Mouse (Mus musculus) thymus, postnatal 36 days (tissue): ENCODE results near the gene Sipa1l2.
"Not testable (repeated sequence)": the region's sequence is repeated elsewhere in the genome, so short reads cannot be mapped to it uniquely, and the experiment has no call there.

Experiments used
- DNase-seq, 2 experiments: peaks; one replicate each; pipeline ENCODE4 v3.0.0; 2022; ENCODE audit warnings: mixed read lengths in 2 of 2

The Sipa1l2 gene

DNA sequence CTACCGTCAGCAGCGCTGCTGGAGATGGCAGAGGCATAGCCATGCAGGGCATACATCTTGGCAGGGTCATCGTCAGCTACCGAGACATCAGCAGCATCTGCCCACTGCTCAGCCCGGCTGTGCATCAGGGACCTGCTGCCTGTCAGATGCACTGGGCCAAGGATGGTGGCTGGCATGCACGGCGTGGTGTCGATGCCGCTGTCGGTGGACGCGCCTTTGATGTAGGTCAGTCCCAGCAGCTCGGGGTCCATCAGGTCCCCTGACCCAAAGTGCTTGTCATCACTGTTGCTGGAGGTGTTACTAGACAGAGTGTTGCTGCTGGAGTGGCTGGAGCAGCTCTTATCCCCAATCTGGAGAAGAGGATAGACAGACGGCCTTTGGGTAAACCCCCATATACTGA lies 122.1 kb downstream of the Sipa1l2 start:
- no peak for DNase-seq

DNA sequence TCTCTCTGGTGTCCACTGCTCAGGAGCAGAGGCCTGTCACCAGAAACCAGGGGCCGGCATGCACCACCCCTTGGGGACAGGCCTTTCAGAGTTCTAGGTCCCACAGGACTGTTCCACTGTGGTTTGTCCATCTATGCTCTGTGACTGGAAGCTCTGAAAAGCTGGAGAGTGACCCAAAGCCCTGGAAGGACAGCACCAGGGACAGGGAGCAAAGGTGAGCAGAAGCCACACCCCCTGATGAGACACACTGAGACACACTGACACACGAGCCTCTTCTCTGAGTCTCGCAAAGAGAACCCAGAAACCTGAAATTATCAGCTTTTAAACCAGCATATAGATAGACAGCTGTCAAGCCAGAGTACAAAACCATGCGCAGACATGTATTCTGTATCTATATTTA lies 123.4 kb downstream of the Sipa1l2 start:
- DNase-seq: no peak

DNA sequence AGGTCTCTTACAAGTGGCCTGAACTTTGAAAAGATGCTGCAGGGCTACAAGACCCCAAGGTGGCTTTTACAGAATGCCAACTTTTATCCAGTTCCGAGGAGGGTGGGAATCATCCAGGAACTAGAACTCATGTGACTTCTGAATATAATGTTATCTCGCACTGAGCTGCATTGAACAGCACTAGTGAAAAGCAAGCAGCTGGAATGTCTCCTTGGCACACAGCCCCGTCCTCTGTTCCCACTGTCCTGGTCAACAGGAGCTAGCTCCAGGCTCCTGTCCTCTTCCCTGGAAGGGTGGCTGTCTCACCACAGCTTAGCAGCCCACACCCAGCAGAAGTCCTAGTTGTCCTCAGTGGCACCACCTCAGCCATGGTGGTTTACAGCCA lies 124.4 kb downstream of the Sipa1l2 start:
- no peak for DNase-seq

DNA sequence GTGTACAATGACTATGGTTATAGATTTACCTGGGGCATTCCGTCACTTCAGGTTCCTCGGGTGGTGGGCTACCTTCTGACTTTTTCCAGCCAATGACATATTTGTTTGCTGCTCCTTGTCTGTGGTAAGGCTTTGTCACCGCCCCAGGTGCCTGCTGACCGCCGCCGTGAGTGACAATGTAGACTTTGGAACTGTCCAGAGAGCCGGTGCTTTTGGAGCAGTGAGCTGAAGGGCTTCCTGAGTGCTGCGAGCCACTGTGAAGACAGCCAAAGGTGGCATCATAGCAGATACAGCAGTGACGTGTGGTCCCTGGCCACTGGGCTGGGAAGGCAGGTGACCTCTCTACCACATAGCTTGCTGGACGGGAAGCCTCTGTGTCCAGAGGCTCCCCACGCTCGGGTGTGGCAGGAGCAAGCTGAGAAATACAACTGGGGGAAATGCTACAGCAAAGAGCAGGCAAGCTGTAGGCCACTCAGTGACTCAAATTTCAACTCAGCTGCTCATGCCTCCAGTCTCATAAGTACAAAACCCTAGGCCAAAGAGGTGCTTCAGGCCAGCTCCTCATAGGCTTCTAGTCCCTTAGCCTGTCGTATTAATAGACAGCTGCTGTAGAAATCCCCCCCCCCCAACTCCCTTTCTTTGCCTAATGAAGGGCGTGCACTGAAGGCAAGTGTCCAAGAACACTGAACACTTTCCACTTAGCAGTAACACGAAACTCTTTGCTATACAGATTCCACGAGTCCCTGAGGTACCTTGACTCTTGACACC lies 125.0 kb downstream of the Sipa1l2 start:
- DNase-seq: no peak

DNA sequence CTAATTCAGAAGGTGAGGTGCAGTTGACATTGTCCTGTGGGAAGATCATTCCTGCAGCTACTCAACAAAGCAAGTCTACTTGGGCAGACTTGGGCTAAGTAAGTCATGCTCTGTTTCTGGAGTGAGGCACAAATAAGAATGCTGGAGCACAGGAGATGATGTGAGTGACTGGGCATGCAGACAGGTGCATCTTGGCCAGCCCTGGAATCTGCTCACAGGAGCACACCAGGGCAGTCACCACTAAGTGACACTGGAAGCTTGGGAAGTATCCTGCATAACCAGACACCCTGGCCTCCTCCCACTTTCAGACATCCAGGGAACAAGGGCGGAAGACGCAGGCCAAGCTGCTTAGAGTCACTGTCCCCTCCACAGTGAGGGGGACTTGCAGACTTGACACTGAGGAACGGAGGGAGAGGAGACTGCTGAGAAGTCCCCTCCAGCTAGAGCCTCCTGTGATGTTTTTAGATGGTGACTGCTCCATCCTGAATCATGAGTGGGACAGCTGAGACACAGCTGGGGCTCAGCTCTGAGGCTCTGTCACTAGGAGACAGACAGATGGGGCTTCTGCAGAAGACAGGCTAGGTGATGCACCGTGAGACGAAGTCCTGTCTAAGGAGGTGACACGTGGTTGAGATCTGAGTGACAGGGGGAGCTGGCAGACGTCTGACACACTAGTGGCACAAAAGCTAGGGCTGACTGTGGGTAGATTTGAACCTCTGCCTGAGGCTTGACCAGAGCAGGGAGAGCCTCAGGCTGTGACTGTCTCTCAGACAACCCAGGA lies 134.1 kb downstream of the Sipa1l2 start:
- peak; percentile 38 to 64 for DNase-seq

- peak; percentile 42 to 62 for DNase-seq
Measured at GRCm38 (mm10) chr8:125434151-125434550, 135.5 kb downstream of the Sipa1l2 start.

GRCm38 (mm10) chr8:125431321-125431720 lies 138.3 kb downstream of the Sipa1l2 start:
- no peak for DNase-seq

- DNase-seq: peak; percentile 24 to 52
Measured at GRCm38 (mm10) chr8:125430796-125431195, 138.8 kb downstream of the Sipa1l2 start.

DNA sequence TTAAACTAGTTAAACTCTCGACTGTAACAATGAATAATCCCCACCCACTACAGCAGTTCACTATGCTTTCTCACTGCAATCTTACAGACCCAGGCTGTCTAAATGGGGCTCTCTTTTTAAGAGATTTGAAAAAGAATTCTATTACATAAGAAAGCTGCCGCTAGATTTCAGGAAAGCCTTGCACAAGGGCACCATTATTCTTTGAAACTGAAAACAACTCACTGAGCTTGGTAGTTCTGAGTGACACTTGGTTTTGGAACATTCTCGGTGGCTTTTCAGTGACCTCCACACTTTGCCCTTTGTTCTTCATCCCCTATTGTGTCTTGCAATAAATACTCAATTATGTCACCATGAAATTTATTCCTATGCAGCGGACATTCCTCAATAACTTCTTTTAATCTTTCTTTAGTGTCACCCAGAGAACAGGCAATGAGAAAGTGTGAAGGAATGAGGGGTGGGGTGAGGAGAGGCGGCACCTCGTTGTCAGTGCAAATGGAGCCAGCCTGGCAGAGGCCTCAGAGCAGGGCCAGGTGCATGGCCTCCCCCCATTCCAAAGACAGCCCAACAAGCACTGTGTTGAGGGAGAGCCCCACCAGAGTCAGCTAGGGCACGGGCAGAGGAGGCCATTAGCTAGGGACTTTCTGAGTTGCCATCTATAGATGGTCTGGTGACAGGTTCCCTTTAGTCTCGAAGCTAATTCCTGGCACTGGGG lies 140.5 kb downstream of the Sipa1l2 start:
- DNase-seq: peak in 1 of 2 experiments; percentile 51

DNA sequence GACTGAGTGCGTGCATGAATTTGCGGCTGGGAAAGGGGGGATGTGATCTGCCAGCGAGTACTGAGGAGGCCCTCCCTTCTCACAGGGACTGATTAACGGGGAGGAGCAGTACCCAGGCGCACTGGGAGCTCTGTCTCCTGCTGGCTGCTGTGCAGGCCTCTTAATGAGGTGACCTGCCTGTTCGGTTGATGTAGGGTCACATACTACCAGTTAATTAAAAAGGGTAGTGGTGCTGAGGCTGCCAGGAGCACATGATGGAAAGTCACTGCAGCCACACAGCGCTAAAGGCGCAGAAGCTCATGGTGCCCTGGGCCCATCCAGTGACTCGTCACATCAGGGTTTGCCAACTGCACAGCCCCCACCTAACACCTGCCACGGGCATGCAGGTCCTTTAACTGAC lies 145.7 kb downstream of the Sipa1l2 start:
- DNase-seq: no peak

DNA sequence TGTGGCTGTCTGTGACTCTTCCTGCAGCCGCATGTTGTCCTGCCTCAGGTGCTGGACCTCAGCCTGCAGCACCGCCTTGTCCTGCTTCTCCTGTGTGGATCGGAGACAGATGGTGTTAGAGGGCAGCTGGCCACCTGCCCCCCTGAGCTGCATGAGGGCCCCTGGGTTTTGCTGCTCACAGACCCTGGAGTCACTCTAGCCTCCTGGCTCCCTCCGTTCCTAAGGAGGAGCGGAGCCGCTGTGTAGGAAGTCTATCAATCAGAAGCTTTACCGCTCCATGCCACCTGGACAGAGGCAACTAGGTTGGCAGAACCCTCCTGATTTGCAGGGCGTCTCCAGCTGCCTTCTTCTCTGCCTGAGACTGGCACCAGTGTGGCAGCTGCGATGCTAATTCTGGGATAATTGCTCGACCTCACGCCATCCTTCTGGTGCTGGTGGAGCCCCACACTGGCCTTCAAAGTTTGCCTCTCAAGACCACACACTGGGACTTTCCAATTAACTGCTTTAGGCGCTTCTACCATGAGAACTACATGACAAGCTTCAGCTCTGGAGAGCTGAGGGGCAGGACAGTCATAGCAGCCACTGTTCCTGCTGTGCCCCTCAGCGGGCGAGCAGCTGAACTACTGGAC lies 150.3 kb downstream of the Sipa1l2 start:
- DNase-seq: no peak

DNA sequence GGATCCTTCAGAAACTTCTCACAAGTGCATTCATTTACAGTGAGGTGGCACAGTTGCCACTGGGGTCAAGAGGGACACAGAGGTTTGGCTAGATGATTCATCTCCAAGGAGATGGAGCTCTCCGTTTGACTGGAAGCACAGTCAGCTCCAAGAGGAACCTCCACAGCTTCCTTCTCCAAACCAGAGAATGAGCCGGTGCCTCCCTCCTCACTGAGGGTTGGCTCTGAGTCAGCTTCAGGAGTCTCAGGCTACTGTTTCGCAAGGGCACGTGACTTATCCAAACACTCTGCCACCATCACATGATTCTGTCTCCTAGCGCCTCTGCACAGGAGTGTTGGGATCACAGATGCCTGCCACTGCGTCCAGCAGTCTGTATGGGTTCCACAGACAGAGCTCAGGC lies 153.5 kb downstream of the Sipa1l2 start:
- no peak for DNase-seq

GRCm38 (mm10) chr8:125414651-125415050 lies 155.0 kb downstream of the Sipa1l2 start:
- no peak for DNase-seq

DNA sequence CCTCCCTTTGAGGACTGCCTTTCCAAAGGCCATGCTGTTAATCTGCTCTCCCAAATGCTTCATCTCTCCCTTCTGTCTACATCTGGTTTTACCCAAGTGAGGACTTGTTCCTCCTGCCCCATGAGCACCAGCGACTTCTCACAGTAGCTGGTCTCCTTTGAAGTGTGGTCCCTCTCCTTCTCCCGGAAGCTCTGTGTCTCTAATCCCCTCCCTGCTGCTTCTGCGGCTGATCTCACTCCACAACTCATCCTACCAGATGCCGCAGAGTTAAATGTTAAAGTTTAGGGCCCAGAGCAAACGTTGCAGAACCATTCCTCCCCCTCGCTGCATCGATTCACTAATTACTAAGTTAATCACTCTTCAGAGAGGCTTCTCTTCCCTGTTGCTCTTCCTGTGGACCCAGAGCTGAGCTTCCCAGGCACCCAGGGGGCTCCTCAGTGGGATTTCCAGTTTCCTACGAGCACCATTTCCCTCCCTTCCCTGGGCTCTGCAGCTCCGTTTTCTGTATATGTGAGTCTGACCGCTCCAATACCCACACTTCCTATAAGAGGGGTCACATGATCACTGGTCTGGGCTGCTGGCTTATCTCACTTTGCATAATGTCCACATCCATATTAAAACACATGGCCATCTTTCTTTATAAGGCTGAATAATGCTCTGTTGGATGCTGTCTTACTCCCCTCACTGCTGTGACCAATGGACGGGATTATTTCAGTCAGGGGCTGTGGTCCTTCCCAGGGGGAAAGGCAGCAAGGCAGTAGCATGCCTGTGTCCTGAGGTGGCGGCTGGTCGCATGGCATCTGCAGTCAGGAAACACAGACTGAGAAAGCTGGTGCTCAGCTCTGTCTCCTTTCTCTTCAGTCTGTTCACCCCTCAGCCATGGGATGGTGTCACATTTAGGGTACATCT lies 156.4 kb downstream of the Sipa1l2 start:
- DNase-seq: no peak

DNA sequence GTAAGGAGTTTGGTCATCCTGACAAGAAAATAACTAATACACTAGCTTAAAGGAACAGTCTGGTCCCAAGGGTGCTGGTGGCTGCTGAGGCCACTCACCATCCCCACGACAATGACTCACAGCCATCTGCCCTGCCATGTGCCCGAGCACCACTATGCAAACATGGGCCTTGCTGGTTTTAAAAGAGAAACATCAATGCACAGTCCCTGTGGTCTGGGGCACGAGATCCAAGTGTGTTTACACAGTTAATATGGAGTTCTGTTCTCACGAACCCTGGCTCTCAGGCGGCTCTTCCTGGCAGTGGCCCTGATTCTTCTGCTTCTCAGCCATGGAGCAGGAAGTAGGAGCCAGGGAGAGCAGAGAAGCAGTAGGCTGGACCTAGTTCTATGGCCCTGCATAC lies 159.0 kb downstream of the Sipa1l2 start:
- no peak for DNase-seq

GRCm38 (mm10) chr8:125407672-125408071 lies 161.9 kb downstream of the Sipa1l2 start:
- no peak for DNase-seq

DNA sequence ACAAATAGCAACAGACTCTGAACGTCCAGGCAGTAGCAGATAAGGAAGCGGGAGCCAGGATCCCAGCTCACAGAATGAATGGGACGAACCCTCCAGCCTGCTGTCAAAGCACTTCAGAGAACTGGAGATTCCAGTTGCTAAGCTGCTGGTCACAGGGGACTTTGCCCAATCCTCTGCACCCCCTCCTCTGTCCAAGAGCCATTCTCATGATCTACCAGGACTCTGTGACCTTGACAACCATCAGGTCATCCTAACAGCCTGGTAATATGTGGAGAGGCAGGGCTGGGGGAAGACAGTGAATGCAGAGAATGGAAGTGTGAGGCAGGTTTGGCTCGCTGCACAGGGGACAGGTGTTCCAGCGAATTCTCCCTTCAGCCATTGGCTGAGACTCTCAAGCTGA lies 163.2 kb downstream of the Sipa1l2 start:
- no peak for DNase-seq

GRCm38 (mm10) chr8:125401350-125401749 lies 168.3 kb downstream of the Sipa1l2 start:
- DNase-seq: no peak

DNA sequence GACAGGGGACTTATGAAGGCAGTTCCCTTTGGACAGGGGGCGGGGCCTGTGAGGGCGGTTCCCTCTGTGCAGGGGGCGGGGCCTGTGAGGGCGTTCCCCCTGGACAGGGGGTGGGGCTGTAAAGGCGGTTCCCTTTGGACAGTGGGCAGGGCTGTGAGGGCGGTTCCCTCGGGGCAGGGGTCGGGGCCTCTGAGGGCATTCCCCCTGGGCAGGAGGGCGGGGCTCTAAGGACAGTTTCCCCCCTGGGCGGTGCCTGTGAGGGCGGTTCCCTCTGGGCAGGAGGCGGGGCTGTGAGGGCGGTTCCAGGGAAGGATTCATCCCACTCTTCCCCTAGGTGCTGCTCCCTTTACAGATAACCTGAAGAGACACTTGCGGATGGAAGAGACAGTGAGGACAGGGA lies 171.6 kb downstream of the Sipa1l2 start:
- DNase-seq: peak in 1 of 2 experiments; percentile 20

- not testable (repeated sequence) for DNase-seq
Measured at GRCm38 (mm10) chr8:125395682-125396081, 173.9 kb downstream of the Sipa1l2 start.

DNA sequence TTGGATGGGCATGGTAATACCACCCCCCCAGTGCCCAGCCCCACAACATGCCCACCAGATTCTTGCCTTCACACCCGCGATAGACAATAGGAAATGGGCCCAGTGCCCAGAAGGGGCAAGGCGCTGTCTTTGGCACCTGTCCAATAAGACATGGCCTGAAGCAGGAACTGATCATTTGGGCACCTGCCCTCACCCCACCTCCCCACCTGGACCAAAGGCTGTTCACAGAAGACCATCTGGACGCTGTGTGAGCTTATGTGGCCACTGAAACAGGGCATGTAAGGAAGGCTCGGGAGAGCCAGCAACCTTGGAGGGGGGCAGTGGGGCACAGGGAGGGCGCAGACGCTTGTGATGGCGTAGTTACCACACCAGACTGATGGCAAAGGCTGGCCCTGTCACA lies 174.6 kb downstream of the Sipa1l2 start:
- no peak for DNase-seq

DNA sequence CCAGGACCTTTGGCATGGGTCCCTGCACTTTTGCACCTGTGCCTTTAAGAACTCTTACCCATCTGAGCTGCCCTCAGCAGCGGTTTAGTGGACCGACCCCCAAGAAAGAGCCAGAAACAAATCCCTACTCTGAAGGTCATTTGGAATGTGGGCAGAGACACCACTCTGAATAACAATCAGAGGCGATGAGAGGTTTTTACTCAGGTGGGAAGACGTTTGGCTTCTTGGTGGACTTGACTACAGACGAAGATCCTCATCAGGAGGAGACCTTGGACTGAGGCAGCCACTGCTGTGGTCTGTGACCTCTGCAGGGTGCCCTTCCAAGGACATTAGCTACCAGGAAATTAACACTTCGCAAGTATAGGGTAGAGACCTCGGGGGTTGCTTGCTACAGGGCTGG lies 177.9 kb downstream of the Sipa1l2 start:
- DNase-seq: no peak
